Mouse (Mus musculus) macrophage (primary cell): ENCODE data around the gene Btbd35f24. TPM values are rescaled to one million over a fixed set of nuclear protein-coding genes. Genes with fewer than 3 reads are reported as not detected.
"Not testable (repeated sequence)": the region's sequence is repeated elsewhere in the genome, so short reads cannot be mapped to it uniquely, and the experiment has no call there.

Experiments used
- H3K27ac ChIP-seq: fragments of 350-480 bp; formaldehyde crosslinking; 2 replicates; pipeline ENCODE4 v1.9.0; 2021
- H3K36me3 ChIP-seq: fragments of 350-480 bp; formaldehyde crosslinking; 2 replicates; pipeline ENCODE4 v1.9.0; 2021; ENCODE audit errors: inconsistent target
- H3K4me3 ChIP-seq: fragments of 350-480 bp; formaldehyde crosslinking; 2 replicates; pipeline ENCODE4 v1.9.0; 2021; ENCODE audit errors: inconsistent target
- H3K79me2 ChIP-seq: fragments of 350-480 bp; formaldehyde crosslinking; 2 replicates; pipeline ENCODE4 v1.9.0; 2021; ENCODE audit errors: inconsistent target
- WGBS: methylation state at CpG from one replicate; pipeline ENCODE4 v1.1.7; 2026; ENCODE audit warnings: inconsistent platforms; ENCODE audit not compliant: missing documents; 5-methylcytosine and 5-hydroxymethylcytosine counted together
- polyA plus RNA-seq: library from polyadenylated mRNA; stranded (reverse); fragments of 250-400 nt; gene quantifications from 3 replicates; pipeline ENCODE4 v1.2.4, GENCODE M21; 2018; ENCODE audit warnings: inconsistent platforms
- total RNA-seq, 78 experiments: library from RNA; depleted of rRNA; stranded (reverse); fragments of 250-400 nt; gene quantifications; 1 replicate in 9 of 78; 2 replicates in 24 of 78; 3 replicates in 43 of 78; 4 replicates in 2 of 78; pipeline ENCODE4 v1.2.4; 2018; ENCODE audit warnings: inconsistent platforms in 56 of 78

The Btbd35f24 gene
- not detected for total RNA-seq (2018; cell fraction: chromatin; rRNA removed)
- not detected for total RNA-seq (2018; cell fraction: cytosol; rRNA removed)
- total RNA-seq (2018; cell fraction: nucleus; rRNA removed), result not detected
- not detected in 3 replicates for polyA plus RNA-seq

GRCm38 (mm10) chrX:3195727-3196126 is at the start of gene Btbd35f24:
Btbd35f24 (minus strand) TSS chrX:3195827.
- no CpG with 5 or more reads among the region's 2 CpGs for WGBS
- H3K36me3 ChIP-seq, H3K79me2 ChIP-seq, H3K27ac ChIP-seq, H3K4me3 ChIP-seq: not testable (repeated sequence)

Other genes starting within 250 kb of the Btbd35f24 start
- not detected in 3 replicates for gene Btbd35f23, start 119.0 kb downstream of the Btbd35f24 start, polyA plus RNA-seq
- not detected in 3 replicates for gene Btbd35f11, start 247.9 kb upstream of the Btbd35f24 start, polyA plus RNA-seq